Mouse (Mus musculus) stomach, embryonic 16.5 days (tissue): ENCODE data around the gene Ly6g5c. TPM values are rescaled to one million over a fixed set of nuclear protein-coding genes. Genes with fewer than 3 reads are reported as not detected.

Experiments used
- ATAC-seq: fragments of 200-750 bp; cut with Nextera tagmentation; 2 replicates; pipeline ENCODE4 v1.8.0; 2017; ENCODE audit warnings: moderate number of reproducible peaks, moderate TSS enrichment; ENCODE audit not compliant: insufficient read depth, low FRiP score
- H3K27ac ChIP-seq: fragments of 300-500 bp; sonication (generic); 2 replicates; pipeline ENCODE4 v1.5.1; 2014; ENCODE audit warnings: low read length
- H3K27me3 ChIP-seq: fragments of 300-500 bp; sonication (generic); 2 replicates; pipeline ENCODE4 v1.6.1; 2014; ENCODE audit warnings: low read length, control low read depth, mixed read lengths; ENCODE audit not compliant: control insufficient read depth, insufficient read depth
- H3K36me3 ChIP-seq: fragments of 300-500 bp; sonication (generic); 2 replicates; pipeline ENCODE4 v1.6.1; 2014; ENCODE audit warnings: low read length; ENCODE audit not compliant: control insufficient read depth, insufficient read depth
- H3K4me1 ChIP-seq: fragments of 300-500 bp; sonication (generic); 2 replicates; pipeline ENCODE4 v1.6.1; 2014; ENCODE audit warnings: low read length, control low read depth, mixed read lengths; ENCODE audit not compliant: control insufficient read depth, insufficient read depth
- H3K4me2 ChIP-seq: fragments of 300-500 bp; sonication (generic); 2 replicates; pipeline ENCODE4 v1.6.1; 2014; ENCODE audit warnings: low read depth, low read length, mixed read lengths
- H3K4me3 ChIP-seq: fragments of 300-500 bp; sonication (generic); replicated peaks from 2 replicates; pipeline ENCODE4 v1.5.1; 2014; ENCODE audit warnings: mild to moderate bottlenecking, low read length
- H3K9ac ChIP-seq: fragments of 300-500 bp; sonication (generic); 2 replicates; pipeline ENCODE4 v1.6.1; 2014; ENCODE audit warnings: low read length
- H3K9me3 ChIP-seq: fragments of 300-500 bp; sonication (generic); replicated peaks from 2 replicates; pipeline ENCODE4 v1.6.1; 2016; ENCODE audit warnings: low read length, control low read depth; ENCODE audit not compliant: control insufficient read depth
- WGBS: fragments of 180-500 bp; shearing (Covaris S2); extraction: QIAGEN DNeasy Blood & Tissue Kit; methylation state at CpG from one replicate; pipeline ENCODE4 v1.1.7; 2014; 5-methylcytosine and 5-hydroxymethylcytosine counted together
- polyA plus RNA-seq: library from polyadenylated mRNA; unstranded; fragments of >200 nt; fragmentation: Nextera tagmentation; extraction: Ambion mirVana; gene quantifications from 2 replicates; pipeline ENCODE4 v1.2.1, GENCODE M21; 2015

Gene Ly6g5c
- polyA plus RNA-seq, 1 experiment from 2014 or later = not detected

GRCm38 (mm10) chr17:35135591-35136320 is 27.7 kb downstream of the Ly6g5c start:
- peak; percentile 41 for ATAC-seq
- H3K4me2 ChIP-seq = peak overlapping the region; percentile 90
- H3K27ac ChIP-seq = peak overlapping the region; percentile 97
- under 1% methylated on average over 43 of the region's 43 CpGs for WGBS
- H3K4me3 ChIP-seq = peak overlapping the region; percentile 77
- no peaks in the 10 kb centered on the region for H3K27me3 ChIP-seq
- no peaks in the 10 kb centered on the region for H3K9me3 ChIP-seq
- no peaks in the 10 kb centered on the region for H3K36me3 ChIP-seq
- peaks cover 14% of the 10 kb centered on the region for H3K4me1 ChIP-seq
- H3K9ac ChIP-seq = peak overlapping the region; percentile 89

GRCm38 (mm10) chr17:35139269-35139668 is 31.2 kb downstream of the Ly6g5c start:
- no peak overlapping the region for H3K4me2 ChIP-seq
- no peaks in the 10 kb centered on the region for H3K27me3 ChIP-seq
- H3K4me3 ChIP-seq = no peak overlapping the region
- H3K9ac ChIP-seq = no peak overlapping the region
- 99% methylated on average over 3 of the region's 3 CpGs for WGBS
- no peaks in the 10 kb centered on the region for H3K9me3 ChIP-seq
- H3K27ac ChIP-seq = no peak overlapping the region
- no peak for ATAC-seq
- H3K36me3 ChIP-seq = peaks cover 26% of the 10 kb centered on the region
- peaks cover 14% of the 10 kb centered on the region for H3K4me1 ChIP-seq

DNA sequence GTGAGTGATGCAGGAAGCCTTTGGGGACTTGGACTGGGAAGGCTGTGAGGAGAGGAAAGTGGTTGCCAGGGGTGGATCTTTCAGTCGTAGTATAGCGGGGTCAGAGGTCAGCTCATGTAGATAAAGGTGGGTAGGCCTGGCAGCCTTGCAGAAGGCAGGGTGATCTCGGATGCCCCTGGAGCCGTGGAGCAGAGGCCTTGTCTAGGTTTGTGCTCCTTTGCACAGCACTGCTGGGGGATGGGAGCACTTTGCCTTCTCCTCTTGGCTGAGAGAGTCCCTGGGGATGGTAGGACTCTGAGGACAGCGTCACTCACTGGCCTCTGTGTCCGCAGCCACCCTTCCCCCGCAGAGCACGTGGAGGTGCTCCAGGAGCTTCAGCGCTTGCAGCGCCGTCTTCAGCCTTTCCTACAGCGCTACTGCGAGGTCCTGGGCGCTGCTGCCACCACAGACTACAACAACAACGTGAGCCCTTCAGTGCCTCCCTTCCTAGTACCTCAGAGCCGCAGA is 32.5 kb downstream of the Ly6g5c start:
- ATAC-seq = no peak
- 73% methylated on average over 16 of the region's 16 CpGs for WGBS
- Histone ChIP-seq H3K4me2 (no peak overlapping the region), H3K9me3 (no peaks in the 10 kb centered on the region), H3K4me3 (no peak overlapping the region), H3K27ac (no peak overlapping the region), H3K4me1 (peaks cover 14% of the 10 kb centered on the region), H3K36me3 (peaks cover 26% of the 10 kb centered on the region), H3K27me3 (no peaks in the 10 kb centered on the region), H3K9ac (no peak overlapping the region)

- no peak overlapping the region for H3K4me2 ChIP-seq
- no peaks in the 10 kb centered on the region for H3K9me3 ChIP-seq
- no peak for ATAC-seq
- H3K9ac ChIP-seq = no peak overlapping the region
- peaks cover 32% of the 10 kb centered on the region for H3K36me3 ChIP-seq
- peaks cover 5% of the 10 kb centered on the region for H3K4me1 ChIP-seq
- no peaks in the 10 kb centered on the region for H3K27me3 ChIP-seq
- H3K27ac ChIP-seq = no peak overlapping the region
- no peak overlapping the region for H3K4me3 ChIP-seq
- 89% methylated on average over 6 of the region's 6 CpGs for WGBS
Measured at GRCm38 (mm10) chr17:35141971-35142370, 33.9 kb downstream of the Ly6g5c start.

- Histone ChIP-seq H3K9ac (no peak overlapping the region), H3K36me3 (peaks cover 50% of the 10 kb centered on the region), H3K4me3 (no peak overlapping the region), H3K4me1 (no peaks in the 10 kb centered on the region), H3K9me3 (no peaks in the 10 kb centered on the region), H3K27me3 (no peaks in the 10 kb centered on the region), H3K27ac (no peak overlapping the region), H3K4me2 (no peak overlapping the region)
- no peak for ATAC-seq
- WGBS = 89% methylated on average over 5 of the region's 5 CpGs
Measured at GRCm38 (mm10) chr17:35146139-35146538, 38.1 kb downstream of the Ly6g5c start.

- no peaks in the 10 kb centered on the region for H3K9me3 ChIP-seq
- no peak for ATAC-seq
- 54% methylated on average over 3 of the region's 3 CpGs for WGBS
- no peak overlapping the region for H3K4me2 ChIP-seq
- peaks cover 43% of the 10 kb centered on the region for H3K36me3 ChIP-seq
- H3K4me3 ChIP-seq = no peak overlapping the region
- no peak overlapping the region for H3K9ac ChIP-seq
- H3K4me1 ChIP-seq = no peaks in the 10 kb centered on the region
- peak overlapping the region; percentile 38; the same call in 1 of the 2 replicates for H3K27ac ChIP-seq
- no peaks in the 10 kb centered on the region for H3K27me3 ChIP-seq
Measured at GRCm38 (mm10) chr17:35147348-35147747, 39.3 kb downstream of the Ly6g5c start.

GRCm38 (mm10) chr17:35147922-35148639 is 40.0 kb downstream of the Ly6g5c start:
- Histone ChIP-seq H3K4me2 (no peak overlapping the region), H3K4me3 (no peak overlapping the region), H3K9ac (no peak overlapping the region), H3K9me3 (no peaks in the 10 kb centered on the region), H3K4me1 (no peaks in the 10 kb centered on the region), H3K27me3 (no peaks in the 10 kb centered on the region), H3K36me3 (peaks cover 42% of the 10 kb centered on the region), H3K27ac (no peak overlapping the region; the same call in 1 of the 2 replicates)
- 64% methylated on average over 5 of the region's 5 CpGs for WGBS
- no peak for ATAC-seq

DNA sequence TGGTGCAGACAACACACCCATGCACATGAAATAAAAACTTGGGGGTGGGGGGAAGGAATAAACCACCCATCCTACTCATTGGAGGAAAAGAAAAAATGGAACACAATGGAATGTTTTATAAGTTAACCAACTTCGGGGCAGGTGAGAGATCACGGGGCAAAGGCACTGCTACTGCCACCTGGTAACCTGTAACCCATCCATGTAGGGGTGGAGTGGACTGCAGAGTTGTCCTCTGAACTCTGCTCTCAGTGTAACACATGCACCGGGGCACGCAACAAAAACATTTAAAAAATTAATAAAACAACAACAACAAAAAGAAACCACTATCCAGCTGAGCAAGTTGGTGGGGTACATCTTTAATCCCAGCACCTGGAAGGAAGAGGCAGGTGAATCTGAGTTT is 44.0 kb downstream of the Ly6g5c start:
- no peak overlapping the region for H3K9ac ChIP-seq
- no peaks in the 10 kb centered on the region for H3K9me3 ChIP-seq
- H3K27ac ChIP-seq = no peak overlapping the region
- H3K27me3 ChIP-seq = no peaks in the 10 kb centered on the region
- H3K4me1 ChIP-seq = no peaks in the 10 kb centered on the region
- peaks cover 51% of the 10 kb centered on the region for H3K36me3 ChIP-seq
- no peak for ATAC-seq
- no peak overlapping the region for H3K4me2 ChIP-seq
- H3K4me3 ChIP-seq = no peak overlapping the region
- 89% methylated on average over 4 of the region's 4 CpGs for WGBS

GRCm38 (mm10) chr17:35153077-35153476 is 45.0 kb downstream of the Ly6g5c start:
- WGBS = 89% methylated on average over 9 of the region's 9 CpGs
- ATAC-seq = no peak

More at GRCm38 (mm10) chr17:35153077-35153476, 45.0 kb downstream of the Ly6g5c start:
- no peak overlapping the region for H3K9ac ChIP-seq
- H3K4me1 ChIP-seq = no peaks in the 10 kb centered on the region
- H3K9me3 ChIP-seq = no peaks in the 10 kb centered on the region
- no peaks in the 10 kb centered on the region for H3K27me3 ChIP-seq
- H3K27ac ChIP-seq = no peak overlapping the region
- no peak overlapping the region for H3K4me2 ChIP-seq
- H3K36me3 ChIP-seq = peaks cover 60% of the 10 kb centered on the region
- H3K4me3 ChIP-seq = no peak overlapping the region
